Mouse (Mus musculus) gastrocnemius, adult 2 months (tissue): Measurements from ENCODE around the gene Ganc. TPM values are rescaled to one million over a fixed set of nuclear protein-coding genes. Genes with fewer than 3 reads are reported as not detected.

Source experiments
- DNase-seq: peaks from one replicate; pipeline ENCODE4 v3.0.0; 2022
- H3K27ac ChIP-seq: fragments of 200-600 bp; 2 replicates; pipeline ENCODE4 v1.8.1; 2022; ENCODE audit warnings: mild to moderate bottlenecking
- H3K4me3 ChIP-seq: fragments of 200-600 bp; 2 replicates; pipeline ENCODE4 v1.8.1; 2022; ENCODE audit warnings: mild to moderate bottlenecking, moderate library complexity
- CTCF ChIP-seq: fragments of 200-600 bp; IDR thresholded peaks from 2 replicates; pipeline ENCODE4 v1.8.1; 2022; ENCODE audit warnings: antibody characterized with exemption, mild to moderate bottlenecking, moderate library complexity
- intact Hi-C: fragments of 180-260 bp; cut with DNase I; formaldehyde crosslinking; loops from one replicate; pipeline ENCODE4 v1.15.1; 2025
- long read RNA-seq, 2 experiments: library from polyadenylated mRNA; stranded (forward); transcript quantifications; one replicate each; pipeline ENCODE4 v2.0.0; 2021
- total RNA-seq, 2 experiments: library from RNA; stranded (reverse); gene quantifications; 2 replicates each; pipeline ENCODE4 v1.2.3; 2021

The Ganc gene
- total RNA-seq = 10 to 100 TPM; 29.7 to 34.3 TPM
- long read RNA-seq, experiment 1, full-length matches to known transcripts = 17 of 23 reads
- long read RNA-seq, experiment 1, partial matches to known transcripts = 0 of 23 reads
- long read RNA-seq, experiment 1, other reads (novel, unspliced or antisense) = 6 of 23 reads
- long read RNA-seq, experiment 2, full-length matches to known transcripts = 22 of 30 reads
- long read RNA-seq, experiment 2, partial matches to known transcripts = 1 of 30 reads
- long read RNA-seq, experiment 2, other reads (novel, unspliced or antisense) = 7 of 30 reads

DNA sequence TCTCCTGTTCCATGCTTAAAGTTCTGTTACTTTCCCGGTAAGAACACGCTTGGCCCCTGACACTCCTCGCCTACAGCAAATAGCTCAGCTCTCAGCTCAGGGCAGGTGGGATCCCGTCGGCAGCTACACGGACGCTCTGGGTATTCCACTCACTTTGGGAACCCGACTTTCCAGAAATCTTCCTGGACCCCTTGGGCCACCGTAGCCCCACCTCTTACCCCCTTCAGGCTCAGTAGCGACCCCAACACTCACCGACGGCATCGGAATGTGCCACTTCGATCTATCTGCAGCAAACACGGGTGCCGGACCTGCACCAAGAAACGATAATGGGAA, at the start of gene Ganc:
Gene Ganc (plus strand): TSS at position 244 of the 333 bp plus-strand sequence.
- H3K27ac ChIP-seq = peak within 1 kb of the TSS; percentile 99
- no peak for DNase-seq
- peak within 1 kb of the TSS; percentile 79 for H3K4me3 ChIP-seq
- TF ChIP-seq CTCF = no peak
- intact Hi-C loops = loop anchor here (5.0 kb wide), 2 partner anchors 39 to 164 kb away; partner anchors contain the start of gene Snap23

DNA sequence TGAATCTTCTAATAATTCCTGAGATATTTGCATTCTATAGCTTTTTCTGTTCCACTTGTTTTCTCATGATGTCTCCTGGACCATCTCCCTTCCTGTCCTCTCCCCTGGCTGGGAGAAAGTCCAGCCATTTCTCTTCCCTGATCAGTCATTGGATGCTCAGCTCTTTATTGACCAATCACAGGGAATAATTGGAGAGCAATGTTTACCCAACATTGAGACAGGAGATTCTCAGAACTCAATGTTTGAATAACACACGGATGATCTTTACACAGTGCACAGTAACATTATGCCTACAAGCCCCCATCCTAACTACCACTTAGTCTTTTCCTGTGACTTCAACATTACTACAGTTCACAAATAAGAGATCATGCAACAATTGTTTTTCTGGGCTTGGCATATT, 43.3 kb upstream of the Ganc start:
- no peak overlapping the region for H3K4me3 ChIP-seq
- TF ChIP-seq CTCF = no peak
- intact Hi-C loops = no loop called here
- no peak overlapping the region for H3K27ac ChIP-seq
- DNase-seq = no peak

- Histone ChIP-seq H3K4me3 (no peak overlapping the region), H3K27ac (peak overlapping the region; percentile 74)
- no peak for TF ChIP-seq CTCF
- intact Hi-C loops = no loop called here
- peak; percentile 61 for DNase-seq
These were observed 37.2 kb upstream of the Ganc start for GRCm38 (mm10) chr2:120366501-120366900.

GRCm38 (mm10) chr2:120367416-120368207, 36.1 kb upstream of the Ganc start:
- intact Hi-C loops = no loop called here
- no peak for TF ChIP-seq CTCF
- Histone ChIP-seq H3K27ac (peak overlapping the region; percentile 74), H3K4me3 (no peak overlapping the region)
- DNase-seq = no peak

- no peak for DNase-seq
- intact Hi-C loops = no loop called here
- no peak overlapping the region for H3K4me3 ChIP-seq
- H3K27ac ChIP-seq = no peak overlapping the region
- no peak for TF ChIP-seq CTCF
These were observed 29.8 kb upstream of the Ganc start for GRCm38 (mm10) chr2:120373858-120374257.

GRCm38 (mm10) chr2:120386264-120386663, 17.4 kb upstream of the Ganc start:
- Histone ChIP-seq H3K27ac (peak overlapping the region; percentile 86; the same call in 1 of the 2 replicates), H3K4me3 (no peak overlapping the region)
- TF ChIP-seq CTCF = no peak
- intact Hi-C loops = no loop called here
- no peak for DNase-seq

- intact Hi-C loops = no loop called here
- DNase-seq = no peak
- H3K4me3 ChIP-seq = no peak overlapping the region
- TF ChIP-seq CTCF = no peak
- peak overlapping the region; percentile 86 for H3K27ac ChIP-seq
These were observed 16.4 kb upstream of the Ganc start for GRCm38 (mm10) chr2:120387291-120387690.

DNA sequence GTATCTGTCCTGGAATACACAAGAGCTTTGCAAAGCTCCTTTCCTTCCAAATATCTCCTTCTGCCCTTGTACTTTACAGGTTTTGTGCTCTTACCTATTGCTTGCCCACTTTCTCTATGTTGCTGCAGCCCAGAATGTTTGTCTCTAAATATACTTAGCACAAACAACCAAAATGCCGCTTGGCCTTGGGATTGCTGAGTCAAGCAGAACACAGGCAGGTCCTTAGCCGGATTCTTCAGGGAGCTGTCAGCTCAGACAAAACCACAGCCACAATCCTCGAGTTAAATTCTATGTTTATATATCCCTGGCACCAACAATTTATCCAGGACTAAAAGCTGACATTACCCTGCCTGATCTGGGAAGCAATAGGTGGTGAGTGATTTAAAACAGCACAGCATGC, 14.3 kb upstream of the Ganc start:
- no peak for TF ChIP-seq CTCF
- Histone ChIP-seq H3K27ac (peak overlapping the region; percentile 86), H3K4me3 (peak overlapping the region; percentile 23)
- intact Hi-C loops = no loop called here
- DNase-seq = peak; percentile 44

DNA sequence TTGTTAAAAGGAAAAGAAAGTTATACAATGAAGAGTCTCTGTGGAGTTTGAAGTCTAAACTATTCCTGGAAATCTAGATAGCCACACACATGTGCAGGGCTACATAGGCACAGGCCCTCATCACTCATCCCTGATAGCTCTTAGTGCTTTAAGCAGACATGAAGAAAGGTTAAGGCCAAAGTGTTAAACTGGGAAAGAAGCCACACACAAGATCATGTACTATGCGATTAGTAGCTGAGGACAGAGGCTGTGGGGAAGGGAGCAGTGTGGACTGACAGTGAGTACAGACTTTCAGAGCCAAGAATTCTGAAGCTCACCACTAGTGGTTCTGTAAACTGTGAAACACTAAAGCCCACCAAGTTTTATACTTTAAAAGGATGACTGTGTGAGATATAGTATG, 12.8 kb upstream of the Ganc start:
- TF ChIP-seq CTCF = no peak; the same call in 1 of the 2 replicates
- no peak for DNase-seq
- Histone ChIP-seq H3K27ac (peak overlapping the region; percentile 86), H3K4me3 (no peak overlapping the region)
- intact Hi-C loops = no loop called here

- Histone ChIP-seq H3K4me3 (no peak overlapping the region), H3K27ac (peak overlapping the region; percentile 86)
- intact Hi-C loops = no loop called here
- DNase-seq = no peak
- no peak for TF ChIP-seq CTCF
These were observed 11.3 kb upstream of the Ganc start for GRCm38 (mm10) chr2:120392406-120392805.

DNA sequence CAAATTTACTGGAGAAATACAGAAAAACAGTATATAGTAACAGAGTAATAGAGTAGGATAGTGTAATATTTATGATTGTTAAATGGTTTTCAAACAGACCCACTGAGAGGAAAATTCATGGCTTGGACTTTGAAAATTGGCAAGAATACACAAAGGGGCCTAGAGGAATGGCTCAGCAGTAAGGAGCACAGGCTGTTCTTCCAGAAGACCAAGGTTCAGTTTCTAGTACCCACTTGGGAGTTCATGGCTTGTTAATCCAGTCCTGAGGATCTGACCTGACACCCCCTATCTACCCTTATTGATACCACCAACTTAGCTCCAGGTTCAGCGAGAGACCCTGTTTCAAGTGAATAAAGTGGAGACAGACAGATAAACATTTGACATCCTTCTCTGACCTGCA, 5.7 kb upstream of the Ganc start:
- intact Hi-C loops = no loop called here
- Histone ChIP-seq H3K27ac (peak overlapping the region; percentile 85), H3K4me3 (peak overlapping the region; percentile 2; the same call in 1 of the 2 replicates)
- TF ChIP-seq CTCF = no peak
- DNase-seq = no peak

DNA sequence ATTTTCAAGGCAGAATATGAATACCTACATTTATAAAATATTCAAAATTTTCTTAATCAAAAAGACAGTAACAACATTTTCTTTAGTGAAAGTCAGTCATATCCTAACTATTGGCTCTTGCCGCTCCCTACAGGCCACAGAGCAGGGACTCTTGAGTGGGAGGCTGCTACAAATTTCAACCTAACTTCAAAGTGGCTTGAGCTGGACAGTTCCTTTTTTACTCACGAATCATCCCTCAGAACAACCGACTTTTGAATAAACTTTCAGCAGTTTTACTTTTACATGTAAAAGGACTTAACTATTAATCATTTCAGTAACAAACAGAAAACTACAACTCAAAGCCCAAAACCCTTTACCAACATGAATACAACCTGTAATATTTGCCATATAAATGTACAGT, 883 bp upstream of the Ganc start:
- Histone ChIP-seq H3K4me3 (peak overlapping the region; percentile 79), H3K27ac (peak overlapping the region; percentile 99)
- no peak for TF ChIP-seq CTCF
- intact Hi-C loops = loop anchor here (5.0 kb wide), 2 partner anchors 39 to 164 kb away; partner anchors contain the start of gene Snap23
- DNase-seq = no peak

DNA sequence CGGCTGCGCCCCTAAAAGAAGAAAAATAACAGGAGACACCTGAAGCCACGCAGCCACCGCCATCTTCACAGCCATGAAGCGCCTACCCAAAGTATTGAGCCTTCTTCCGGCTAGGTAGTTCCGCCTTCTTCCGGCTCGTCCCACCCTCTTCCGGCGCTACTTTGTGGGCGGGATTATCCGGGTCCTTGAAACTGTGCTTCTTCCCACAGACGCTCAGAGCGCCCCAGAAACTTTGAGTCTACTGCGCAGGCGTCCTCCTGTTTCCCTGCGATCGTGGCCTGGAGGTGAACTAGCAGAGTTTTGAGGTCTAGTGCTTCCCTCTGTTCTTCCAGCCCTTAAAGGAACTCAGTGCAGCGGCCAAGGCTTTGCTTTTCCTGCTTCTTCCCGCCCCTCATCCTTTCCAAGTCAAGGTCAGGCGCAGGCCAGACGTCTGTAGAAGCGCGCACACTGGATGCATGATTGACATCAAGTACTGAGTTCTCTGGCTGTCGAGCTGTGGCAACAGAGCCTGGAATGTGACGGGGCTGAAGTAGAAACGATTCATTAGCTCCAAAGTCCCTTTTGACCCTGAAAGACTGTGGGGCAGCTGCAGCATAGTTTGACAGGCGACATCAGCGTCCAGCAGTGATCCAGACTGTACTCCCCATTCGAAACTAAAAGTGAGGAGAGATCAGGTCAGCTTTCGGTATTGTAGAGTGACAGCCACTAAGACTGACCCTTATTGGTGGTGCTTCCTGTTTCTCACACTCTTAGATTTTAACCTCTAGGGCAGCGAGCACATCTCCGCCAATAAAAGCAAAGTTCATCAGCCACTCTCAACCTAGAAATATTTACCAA, 508 bp downstream of the Ganc start, which contains the start of gene Tmem87a:
Gene Tmem87a (minus strand): TSS at position 128 of the 837 bp plus-strand sequence.
- intact Hi-C loops = loop anchor here (2.0 to 5.0 kb wide), 3 partner anchors 38 to 163 kb away; partner anchors contain the start of gene Snap23
- peak within 1 kb of the TSS; percentile 79 for H3K4me3 ChIP-seq
- peak within 1 kb of the TSS; percentile 99 for H3K27ac ChIP-seq
- DNase-seq = peak; percentile 96
- TF ChIP-seq CTCF = no peak
